23 mouse cellular contexts compared by ENCODE assay signal in the genomic region with DNA sequence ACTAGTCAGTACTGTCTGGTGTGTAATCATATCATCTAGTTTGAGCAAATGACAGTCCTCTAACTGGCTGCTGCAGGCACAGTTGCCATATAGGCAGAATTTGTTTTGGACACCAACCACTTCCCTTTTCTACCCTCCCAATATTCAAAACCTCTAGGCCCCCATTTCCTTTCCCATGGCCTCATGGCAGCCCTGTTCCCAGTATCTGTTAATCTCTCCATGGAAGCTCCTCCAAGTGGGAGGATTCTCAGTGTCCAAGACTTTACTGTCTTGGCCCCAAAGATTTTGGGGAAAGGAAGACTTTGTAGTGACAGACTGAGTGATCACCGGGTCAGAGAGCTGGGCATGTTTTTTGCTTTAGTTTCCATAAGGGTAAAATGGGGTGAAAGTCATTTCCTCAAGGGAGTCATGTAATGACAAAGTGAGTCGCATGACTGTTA. TPM values are rescaled to one million over a fixed set of nuclear protein-coding genes. Genes with fewer than 3 reads are reported as not detected.
A peak's percentile ranks its signal among the peaks of the same experiment; 100 is the strongest.
DNase-seq lines count a peak whose midpoint lies in the region; ATAC-seq lines count a peak whose summit lies in the region.
"Had no signal": no experiment of that assay in that cellular context is flagged by ENCODE, and none has a peak within 500 bp of the region (broad histone marks: within the 10 kb centered on the region; RNA-seq: fewer than 3 reads in every experiment).

No protein-coding gene starts in this region.

- no peaks in the 10 kb centered on the region for H3K27me3 ChIP-seq in splenic B cell, adult 2 months (ENCODE audit: control insufficient read depth, insufficient read depth, low read length, poor library complexity, severe bottlenecking)
- H3K27me3 ChIP-seq: forebrain, embryonic 12.5 days; neural tube, embryonic 15.5 days; stomach, embryonic 15.5 days had no signal

- H3K36me3 ChIP-seq in splenic B cell, adult 2 months (ENCODE audit: control insufficient read depth, insufficient read depth, low read length, poor library complexity, severe bottlenecking): peaks cover 4% of the 10 kb centered on the region
- H3K36me3 ChIP-seq: embryonic facial prominence, embryonic 10.5 days; forebrain, embryonic 12.5 days; heart, embryonic 13.5 days; hindbrain, embryonic 10.5 days; limb, embryonic 10.5 days; neural tube, embryonic 15.5 days; stomach, embryonic 15.5 days had no signal

- peak; percentile 59 to 67 for DNase-seq in spleen, postnatal 36 days (ENCODE audit: low spot score in 2 of 2)
- no peak for DNase-seq in spleen, postnatal 14 days (ENCODE audit: low spot score in 2 of 2)
- DNase-seq in induced T-regulatory cell, adult 2 months (ENCODE audit: low read depth): peak; percentile 55
- DNase-seq in splenic B cell, adult 2 months (ENCODE audit: low read depth, low spot score): peak; percentile 77
- DNase-seq in cerebellum, postnatal 14 days: no peak
- DNase-seq in right cerebral cortex, adult 18-20 months: no peak
- DNase-seq in adrenal gland, postnatal 25 days: no peak
- DNase-seq: adrenal gland, adult 2 months; cerebellum, adult 18-20 months; gastrocnemius, adult 2 months; kidney, adult 9 months; kidney, postnatal 4 days; midbrain, embryonic 14.5 days; right cerebral cortex, postnatal 25 days; thymus, adult 2 months had no signal

- peak; percentile 19 for ATAC-seq in activated CD4-positive, CD25-positive, alpha-beta regulatory T cell, adult 4 months

RNA-seq across cellular contexts. Expression of a gene that starts 14.9 kb away (rescaled TPM):
- 10 to 100 TPM; 30.6 to 51.3 TPM for polyA plus RNA-seq in activated CD4-positive, CD25-positive, alpha-beta regulatory T cell, adult 4 months (2017; shearing (Covaris generic))
- 0.18 and 0.24 TPM in 2 replicates for total RNA-seq in adrenal gland, postnatal 25 days (2021)
- polyA plus RNA-seq: forebrain, embryonic 12.5 days; limb, embryonic 10.5 days had no signal

RNA-seq across cellular contexts. Expression of a gene that starts 54.5 kb away (rescaled TPM):
- polyA plus RNA-seq in activated CD4-positive, CD25-positive, alpha-beta regulatory T cell, adult 4 months (2017; shearing (Covaris generic)): 10 to 100 TPM; 63.9 to 74.0 TPM
- total RNA-seq in adrenal gland, postnatal 25 days (2021): 25.2 and 30.3 TPM in 2 replicates

RNA-seq across cellular contexts. Expression of a gene that starts 54.6 kb away (rescaled TPM):
- polyA plus RNA-seq in activated CD4-positive, CD25-positive, alpha-beta regulatory T cell, adult 4 months (2017; shearing (Covaris generic)): 10 to 100 TPM; 60.7 to 68.8 TPM
- 278 and 285 TPM in 2 replicates for total RNA-seq in adrenal gland, postnatal 25 days (2021)

Comparison
In these comparisons a context has a peak if more than half of its experiments do, and no peak if none do; other contexts are left out.
1. DNase-seq: peak in spleen, postnatal 36 days (2 of 2), induced T-regulatory cell, adult 2 months (single experiment) and splenic B cell, adult 2 months (single experiment); none in spleen, postnatal 14 days (0 of 2), cerebellum, postnatal 14 days (0 of 2), right cerebral cortex, adult 18-20 months (single experiment) and adrenal gland, postnatal 25 days (single experiment).